Mouse (Mus musculus): ENCODE measurements around the gene Frs2.

DNA sequence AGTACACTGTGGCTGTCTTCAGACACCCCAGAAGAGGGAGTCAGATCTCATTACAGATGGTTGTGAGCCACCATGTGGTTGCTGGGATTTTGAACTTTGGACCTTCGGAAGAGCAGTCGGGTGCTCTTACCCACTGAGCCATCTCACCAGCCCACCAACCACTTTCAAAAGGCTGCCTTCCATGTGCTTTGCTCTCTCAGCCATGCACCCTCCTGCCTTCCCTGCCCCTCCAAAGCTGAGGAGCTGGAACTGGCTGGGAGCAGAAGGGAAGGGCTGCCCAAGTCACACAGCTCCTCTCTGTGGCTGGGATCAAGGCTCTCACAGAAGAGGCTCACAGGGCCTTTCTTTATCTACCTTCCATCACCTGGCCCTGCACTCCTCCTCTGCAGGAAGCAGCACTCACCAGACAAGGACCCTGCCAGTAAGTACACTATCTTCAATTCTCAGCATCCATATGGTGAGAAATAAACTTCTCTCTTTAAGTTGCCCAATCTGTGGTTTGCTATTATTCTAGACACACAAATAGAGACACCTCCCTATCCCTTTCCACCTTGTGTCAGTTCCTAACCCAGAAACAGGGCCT is 51.1 kb downstream of the Frs2 start:
- TF ChIP-seq CTCF (IDR thresholded peaks at IDR 0.05; ENCODE audit: low read depth) (no peak), EP300 (optimal IDR thresholded peaks at IDR 0.05) (no peak)
